Mouse (Mus musculus): ENCODE results near the gene Btbd19.

DNA sequence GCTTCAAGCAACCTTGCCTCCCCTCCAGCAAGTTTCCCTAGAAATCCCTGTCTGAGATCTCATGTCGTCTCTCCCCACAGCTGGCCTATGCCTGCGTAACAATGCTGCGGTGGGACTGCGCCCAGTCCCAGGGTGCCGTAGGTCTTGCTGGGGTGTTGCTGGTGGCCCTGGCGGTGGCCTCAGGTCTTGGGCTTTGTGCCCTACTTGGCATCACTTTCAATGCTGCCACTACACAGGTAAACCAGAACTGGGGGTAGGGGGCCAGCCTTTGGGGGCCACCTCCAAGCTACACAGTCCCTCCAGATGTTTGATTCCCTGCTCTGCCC lies 17.0 kb downstream of the Btbd19 start:
- TF ChIP-seq CTCF (IDR thresholded peaks at IDR 0.05), result no peak
- TF ChIP-seq POLR2A (IDR thresholded peaks at IDR 0.05; ENCODE audit: insufficient read depth, low read depth, low read length), result no peak
- TF ChIP-seq EP300 (IDR thresholded peaks at IDR 0.05; ENCODE audit: insufficient read depth, low read depth, low read length), result no peak

Data from heart, adult 2 months (tissue).